Mouse (Mus musculus): ENCODE measurements around the gene Kctd20. TPM values are rescaled to one million over a fixed set of nuclear protein-coding genes. Genes with fewer than 3 reads are reported as not detected.

Gene Kctd20
- total RNA-seq, 2 experiments from 2014 or later = 53.3 to 55.5 TPM

DNA sequence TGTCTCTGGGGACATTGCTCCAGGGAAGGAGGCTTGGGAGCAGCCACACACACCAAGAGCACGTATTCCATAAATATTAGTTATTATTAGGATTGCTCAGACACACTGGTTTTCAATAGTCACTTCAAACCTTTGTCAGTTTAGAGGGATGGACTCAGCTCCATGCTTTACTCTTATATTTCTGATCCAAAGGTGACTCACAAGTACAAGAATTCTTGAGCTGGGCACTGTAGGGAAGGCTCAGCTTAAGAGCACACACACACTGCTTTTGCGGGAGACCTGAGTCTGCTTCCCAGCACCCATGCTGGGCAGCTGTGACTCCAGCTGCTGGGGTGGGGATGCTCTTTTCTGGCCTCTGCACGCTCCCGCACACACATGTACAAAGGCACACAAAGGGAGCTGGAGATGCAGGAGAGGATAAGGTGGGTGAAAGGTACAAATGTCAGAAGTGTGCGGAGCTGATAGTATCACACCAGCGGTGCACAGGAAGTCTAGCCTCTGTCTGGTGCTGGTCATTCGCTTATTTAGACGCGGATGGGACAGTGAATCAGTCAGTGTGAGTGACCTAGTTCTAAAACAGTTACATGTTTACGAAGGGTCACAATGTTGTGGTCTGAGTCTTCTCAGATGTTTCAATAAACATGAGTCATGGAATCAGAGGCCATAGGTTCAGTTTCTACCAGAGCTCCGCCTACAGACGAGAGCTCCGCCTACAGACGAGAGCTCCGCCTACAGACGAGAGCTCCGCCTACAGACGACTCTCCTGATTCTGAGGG, 20.1 kb upstream of the Kctd20 start:
- intact Hi-C loops (cut with DNase I) = loop anchor here (2.0 to 5.0 kb wide), 2 partner anchors 21 to 91 kb away; no protein-coding TSS in a partner anchor
- no peak for DNase-seq

- intact Hi-C loops (cut with DNase I) = loop anchor here (5.0 kb wide), 1 partner anchor 90 kb away; no protein-coding TSS in a partner anchor
- no peak for DNase-seq
These were observed 19.5 kb upstream of the Kctd20 start for GRCm38 (mm10) chr17:28932274-28932673.

- intact Hi-C loops (cut with DNase I) = loop anchor here (5.0 kb wide), 1 partner anchor 88 kb away; no protein-coding TSS in a partner anchor
- DNase-seq = no peak
These were observed 17.4 kb upstream of the Kctd20 start for GRCm38 (mm10) chr17:28934120-28934916.

- intact Hi-C loops (cut with DNase I) = no loop called here
- no peak for DNase-seq
These were observed 15.6 kb upstream of the Kctd20 start for GRCm38 (mm10) chr17:28936133-28936532.

DNA sequence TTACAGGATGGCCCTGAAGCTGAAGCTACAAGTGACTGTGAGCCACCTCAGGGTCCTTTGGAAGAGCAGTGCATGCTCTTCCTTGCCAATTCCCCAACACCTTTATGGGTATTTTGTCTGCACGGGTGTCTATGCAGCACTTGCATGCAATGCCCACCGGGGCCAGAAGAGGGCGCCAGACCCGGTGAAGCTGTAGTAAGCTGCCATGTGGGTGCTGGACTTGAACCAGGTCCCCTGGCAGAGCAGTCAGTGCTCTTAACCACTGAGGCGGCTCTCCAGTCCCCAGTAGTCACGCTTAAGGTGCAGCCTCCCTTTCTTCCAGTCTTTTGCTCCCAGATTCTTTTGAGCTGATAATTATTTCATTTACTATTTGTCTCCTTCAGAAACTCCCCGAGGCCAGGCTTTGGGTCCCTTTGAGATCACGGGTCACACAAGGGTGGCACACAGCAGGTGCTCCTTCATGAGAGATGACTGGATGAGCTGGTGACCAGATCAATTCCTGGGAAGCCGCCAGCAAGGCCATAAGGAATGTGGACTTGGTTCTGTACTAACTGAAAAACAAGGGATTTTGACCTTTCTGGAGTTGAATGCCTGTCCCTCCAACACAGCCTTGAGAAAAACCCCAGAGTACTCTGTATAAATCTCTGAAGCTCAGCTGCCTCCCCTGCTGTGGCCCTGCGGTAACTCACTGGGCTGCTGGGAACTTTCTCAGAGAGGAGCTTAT, 15.0 kb upstream of the Kctd20 start:
- intact Hi-C loops (cut with DNase I) = no loop called here
- DNase-seq = peak; percentile 25 to 61

DNA sequence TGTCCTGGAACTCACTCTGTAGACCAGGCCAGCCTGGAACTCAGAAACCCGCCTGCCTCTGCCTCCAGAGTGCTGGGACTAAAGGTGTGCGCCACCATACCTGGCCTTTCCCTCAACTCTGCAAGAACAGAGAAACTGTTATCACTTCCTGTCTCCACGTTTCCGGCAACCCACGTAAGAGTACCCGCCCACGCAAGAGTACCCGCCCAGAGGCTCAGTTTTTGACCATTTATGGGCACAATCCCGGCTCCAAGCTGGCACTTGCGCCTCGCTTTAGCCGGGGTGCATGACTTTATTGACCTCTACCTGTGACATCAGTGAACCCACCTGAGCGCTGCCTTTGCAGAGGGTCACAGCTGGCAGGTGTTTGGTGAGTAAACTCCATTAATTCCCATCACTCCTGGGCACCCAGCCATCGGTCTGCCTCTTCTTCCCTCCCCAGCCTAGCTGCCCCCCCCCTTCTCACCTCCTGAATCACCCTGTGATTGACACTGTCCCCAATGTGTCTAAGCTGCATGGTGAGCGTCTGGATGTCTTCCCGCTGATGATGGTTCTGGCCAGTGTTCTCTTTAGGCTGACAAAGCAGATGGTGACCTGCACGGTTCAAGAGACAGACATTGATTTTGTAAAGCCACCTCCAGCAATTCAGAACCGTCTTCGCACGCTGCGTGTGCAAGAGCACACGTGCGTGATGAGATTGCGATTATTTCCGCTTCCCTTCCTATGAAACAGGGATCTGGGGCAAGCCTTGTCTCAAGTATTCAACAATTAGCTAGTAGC, 10.8 kb upstream of the Kctd20 start:
- no peak for DNase-seq
- intact Hi-C loops (cut with DNase I) = no loop called here

- no peak for DNase-seq
- intact Hi-C loops (cut with DNase I) = no loop called here
These were observed 9.6 kb upstream of the Kctd20 start for GRCm38 (mm10) chr17:28942101-28942500.

DNA sequence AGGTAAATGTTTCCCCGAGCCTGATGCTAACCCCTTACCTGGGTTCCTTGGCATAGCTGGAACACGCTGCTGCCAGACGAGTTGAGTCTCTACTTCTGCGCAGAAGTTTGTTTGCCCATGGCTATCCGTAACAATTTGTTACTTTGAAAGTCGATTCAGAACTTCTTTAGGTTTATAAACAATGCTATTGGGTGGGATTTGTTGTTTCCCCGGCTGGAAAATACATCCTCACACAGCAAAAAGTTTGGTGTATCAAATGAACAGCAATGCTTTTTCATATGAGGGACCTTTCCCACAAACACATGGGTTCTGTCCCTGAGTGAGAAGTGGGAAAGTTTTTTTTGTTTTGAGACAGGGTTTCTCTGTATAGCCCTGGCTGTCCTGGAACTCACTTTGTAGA, 8.0 kb upstream of the Kctd20 start, which contains the start of gene Pxt1:
Gene Pxt1 (minus strand): TSS at position 101 of the 400 bp plus-strand sequence.
- intact Hi-C loops (cut with DNase I) = no loop called here
- no peak for DNase-seq

DNA sequence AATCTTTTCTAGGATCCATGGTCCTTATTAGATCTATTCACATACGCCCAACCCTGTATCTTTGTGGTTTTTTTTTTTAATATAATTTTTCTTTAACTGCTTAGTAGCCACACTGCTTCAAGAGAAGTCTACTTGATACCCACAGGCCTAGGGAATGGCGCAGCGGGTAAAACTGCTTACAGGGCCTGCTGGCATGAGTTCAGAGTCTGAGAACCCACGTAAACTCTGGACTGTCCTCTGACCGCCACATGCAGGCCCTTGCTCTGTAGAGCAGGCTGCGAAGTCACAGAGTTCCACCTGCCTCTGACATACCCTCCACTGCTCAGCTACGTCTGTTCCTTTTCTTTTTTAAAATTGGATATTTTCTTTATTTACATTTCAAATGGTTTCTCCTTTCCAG, 7.3 kb upstream of the Kctd20 start:
- intact Hi-C loops (cut with DNase I) = no loop called here

DNA sequence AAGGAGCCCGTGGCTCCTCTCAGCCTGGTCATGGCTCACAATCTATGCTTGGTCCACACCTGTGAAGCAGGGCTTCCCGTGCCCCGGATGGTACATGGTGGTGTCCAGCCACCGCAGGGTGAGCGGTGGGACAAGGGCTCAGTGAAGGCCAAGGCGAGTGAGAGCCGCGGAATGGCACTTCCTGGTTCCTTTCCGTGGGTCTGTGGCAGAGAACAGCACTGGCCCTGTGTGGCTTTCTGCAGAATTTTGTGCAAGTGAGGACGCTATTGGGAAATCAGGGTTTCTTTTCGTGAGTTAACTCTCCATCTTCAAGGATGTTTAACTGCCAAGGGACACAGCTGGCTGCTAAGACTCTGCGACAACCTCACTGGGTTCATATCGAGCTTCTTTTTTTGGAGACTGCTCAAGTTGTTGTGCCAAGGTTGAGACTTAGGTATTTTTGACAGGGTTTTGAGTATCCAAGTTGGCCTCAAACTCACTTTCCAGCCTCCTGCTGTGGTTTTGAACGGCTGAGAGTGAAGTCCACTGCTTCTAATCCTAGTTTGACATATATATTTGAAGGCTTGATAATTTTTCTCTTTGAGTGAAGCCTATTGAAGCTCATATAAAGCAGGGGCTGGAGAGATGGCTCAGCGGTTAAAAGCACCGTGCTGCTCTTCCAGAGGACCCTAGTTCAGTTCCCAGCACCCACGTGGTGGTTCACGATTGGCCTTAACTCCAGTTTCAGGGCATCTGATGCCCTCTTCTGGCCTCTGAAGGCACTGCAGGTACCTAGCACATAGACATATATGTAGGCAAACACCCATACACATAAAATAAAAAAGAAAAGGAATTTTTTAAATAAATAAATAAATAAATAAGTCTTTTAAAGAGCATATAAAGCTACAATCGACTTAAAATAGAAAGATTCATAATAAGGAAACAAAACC, 4.5 kb upstream of the Kctd20 start:
- intact Hi-C loops (cut with DNase I) = no loop called here
- no peak for DNase-seq

More for the DNA sequence above, 7.3 kb upstream of the Kctd20 start:
- DNase-seq = no peak

DNA sequence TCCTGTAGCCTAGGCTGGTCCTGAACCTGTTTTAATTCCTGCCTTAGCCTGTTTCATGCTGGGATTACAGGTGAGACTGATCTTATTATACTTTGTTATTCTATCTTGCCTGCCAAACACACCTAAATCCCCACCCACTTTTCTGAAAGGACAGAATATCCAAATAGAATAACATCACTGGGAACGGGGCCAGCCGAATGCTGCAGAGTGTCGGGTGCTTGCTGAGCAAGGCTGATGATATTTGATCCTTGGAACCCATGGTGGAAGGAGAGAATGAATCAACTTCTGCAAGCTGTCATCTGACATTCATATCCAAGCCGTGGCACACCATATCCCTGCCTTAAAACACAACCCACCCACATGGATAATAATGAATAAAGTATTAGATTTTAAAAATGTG, 3.1 kb upstream of the Kctd20 start:
- no peak for DNase-seq
- intact Hi-C loops (cut with DNase I) = no loop called here

DNA sequence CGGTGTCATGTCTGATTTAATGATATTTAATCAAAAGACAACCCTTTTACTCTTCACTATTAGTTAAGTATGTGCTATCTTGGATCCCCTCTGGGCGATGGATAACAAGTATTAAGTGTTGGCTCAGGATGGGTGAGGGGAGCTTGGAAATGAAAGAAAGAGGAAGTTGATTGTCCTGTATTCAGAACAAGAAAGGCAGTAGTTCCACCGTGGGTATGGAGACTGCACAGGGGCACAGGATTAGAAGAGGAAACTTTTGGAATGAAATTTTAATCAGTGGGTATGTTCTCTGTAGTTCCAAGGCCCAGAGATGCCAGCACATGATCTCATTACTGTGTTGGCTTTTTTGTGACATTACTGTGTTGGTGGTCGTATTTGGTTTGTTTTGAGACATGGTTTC, 999 bp upstream of the Kctd20 start:
- no peak for DNase-seq
- intact Hi-C loops (cut with DNase I) = no loop called here

GRCm38 (mm10) chr17:28953251-28953650, 1.5 kb downstream of the Kctd20 start:
- peak in 1 of 2 experiments; percentile 25 for DNase-seq
- intact Hi-C loops (cut with DNase I) = loop anchor here (2.0 kb wide), 1 partner anchor 22 kb away; no protein-coding TSS in a partner anchor

GRCm38 (mm10) chr17:28954416-28954815, 2.7 kb downstream of the Kctd20 start:
- intact Hi-C loops (cut with DNase I) = no loop called here
- DNase-seq = no peak

DNA sequence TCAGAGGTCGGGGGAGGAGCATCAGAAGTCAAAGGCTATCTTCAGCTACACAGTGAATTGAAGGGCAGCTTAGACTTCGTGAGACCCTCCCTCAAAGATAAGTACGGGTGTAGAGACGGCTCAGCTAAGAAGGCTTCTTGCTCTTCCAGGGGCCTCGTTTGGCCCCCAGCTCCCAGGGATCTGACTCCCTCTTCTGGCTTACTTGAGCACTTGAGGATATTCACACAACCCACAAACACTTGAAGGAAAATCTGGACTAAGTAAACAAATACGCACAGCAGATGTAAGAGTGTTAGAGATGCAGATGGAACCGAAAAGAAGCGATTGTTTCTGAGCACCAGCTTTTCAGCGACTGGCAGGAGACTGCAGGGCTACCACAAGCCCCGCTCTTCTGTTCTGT, 8.8 kb downstream of the Kctd20 start:
- no peak for DNase-seq
- intact Hi-C loops (cut with DNase I) = no loop called here

DNA sequence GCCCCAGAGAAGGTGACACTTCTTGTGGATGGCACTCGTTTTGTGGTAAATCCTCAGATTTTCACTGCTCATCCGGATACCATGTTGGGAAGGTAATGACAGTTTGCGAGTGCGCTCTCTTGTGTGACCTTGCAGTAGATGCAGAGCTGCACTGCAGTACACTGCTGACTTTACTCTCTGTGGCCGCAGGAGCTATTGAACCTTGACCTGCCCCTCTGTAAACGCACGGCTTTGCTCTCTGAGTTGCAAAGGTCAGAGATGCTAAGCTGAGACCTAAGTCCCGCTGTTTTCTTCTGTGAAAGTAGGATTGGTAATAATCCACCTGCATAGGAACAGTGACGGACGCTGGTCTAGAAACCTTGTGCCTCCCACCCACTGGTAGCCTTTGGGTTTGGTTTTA, 9.8 kb downstream of the Kctd20 start:
- intact Hi-C loops (cut with DNase I) = no loop called here
- DNase-seq = no peak

- intact Hi-C loops (cut with DNase I) = no loop called here
- no peak for DNase-seq
These were observed 15.4 kb downstream of the Kctd20 start for GRCm38 (mm10) chr17:28967021-28967610.

DNA sequence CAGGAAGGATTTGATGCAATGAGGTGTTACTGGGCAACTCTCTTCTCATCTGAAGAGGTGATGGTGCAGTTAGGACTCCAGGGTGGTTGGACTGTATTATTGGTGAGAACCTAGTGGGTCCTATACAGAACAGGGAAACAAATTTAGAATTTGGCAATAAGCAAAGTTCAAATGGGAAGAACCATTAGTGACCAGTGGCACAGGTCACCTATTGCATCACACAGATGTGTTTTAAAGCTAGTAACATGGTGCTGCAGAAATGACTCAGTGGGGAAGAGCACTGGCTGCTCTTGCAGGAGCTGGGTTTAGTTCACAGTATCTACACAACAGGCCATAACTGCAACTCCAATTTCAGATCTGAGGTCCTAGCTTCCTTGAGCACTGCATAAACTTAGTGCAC, 18.4 kb downstream of the Kctd20 start:
- intact Hi-C loops (cut with DNase I) = no loop called here
- DNase-seq = no peak

DNA sequence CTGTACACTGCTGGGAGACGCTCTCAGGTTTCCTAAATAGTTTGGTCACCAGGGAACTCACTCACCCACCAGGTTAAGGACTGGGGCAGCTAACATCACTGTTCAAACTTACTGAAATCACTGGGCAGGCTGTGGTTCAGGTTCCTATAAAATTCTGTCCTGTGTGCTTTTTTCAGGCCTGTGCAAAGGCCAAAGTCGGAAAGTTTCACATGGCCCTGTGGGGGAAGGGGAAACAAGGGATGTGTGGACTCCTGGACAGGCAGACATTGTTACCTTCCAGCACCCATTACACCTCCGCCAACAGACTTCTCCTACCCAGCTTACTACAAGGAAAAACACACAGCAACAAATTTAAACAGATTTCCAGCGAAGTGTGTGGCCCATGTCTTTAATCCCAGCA, 27.3 kb downstream of the Kctd20 start:
- intact Hi-C loops (cut with DNase I) = no loop called here
- DNase-seq = no peak
